Mouse (Mus musculus): ENCODE results near the gene Gm20388. TPM values are rescaled to one million over a fixed set of nuclear protein-coding genes. Genes with fewer than 3 reads are reported as not detected.
"Not testable (repeated sequence)": the region's sequence is repeated elsewhere in the genome, so short reads cannot be mapped to it uniquely, and the experiment has no call there.

Gene Gm20388
- polyA plus RNA-seq, 1 experiment = 0.36 TPM

GRCm38 (mm10) chr8:121424080-121424479 is 1513.4 kb downstream of the Gm20388 start:
- Histone ChIP-seq H3K27me3 (ENCODE audit: control insufficient read depth) (no peaks in the 10 kb centered on the region), H3K9me3 (ENCODE audit: control insufficient read depth, low read length) (peaks cover 10% of the 10 kb centered on the region), H3K4me1 (ENCODE audit: control insufficient read depth) (no peaks in the 10 kb centered on the region), H3K36me3 (ENCODE audit: control insufficient read depth) (no peaks in the 10 kb centered on the region), H3K4me3 (replicated peaks) (no peak overlapping the region)
- TF ChIP-seq TAL1 (IDR thresholded peaks at IDR 0.05; ENCODE audit: low read length) (no peak), GATA1 (IDR thresholded peaks at IDR 0.05; ENCODE audit: low read length) (no peak)

- H3K4me3 ChIP-seq (replicated peaks) = no peak overlapping the region
- H3K9me3 ChIP-seq (ENCODE audit: control insufficient read depth, low read length) = peaks cover 10% of the 10 kb centered on the region
- TF ChIP-seq TAL1 (IDR thresholded peaks at IDR 0.05; ENCODE audit: low read length) = no peak
- TF ChIP-seq GATA1 (IDR thresholded peaks at IDR 0.05; ENCODE audit: low read length) = no peak
- H3K36me3 ChIP-seq (ENCODE audit: control insufficient read depth) = no peaks in the 10 kb centered on the region
- H3K27me3 ChIP-seq (ENCODE audit: control insufficient read depth) = no peaks in the 10 kb centered on the region
- H3K4me1 ChIP-seq (ENCODE audit: control insufficient read depth) = no peaks in the 10 kb centered on the region
Measured at GRCm38 (mm10) chr8:121424600-121424999, 1514.0 kb downstream of the Gm20388 start.

- H3K9me3 ChIP-seq (ENCODE audit: control insufficient read depth, low read length) = no peaks in the 10 kb centered on the region
- no peaks in the 10 kb centered on the region for H3K36me3 ChIP-seq (ENCODE audit: control insufficient read depth)
- no peak overlapping the region for H3K4me3 ChIP-seq (replicated peaks)
- no peaks in the 10 kb centered on the region; the same call in 1 of the 2 replicates for H3K27me3 ChIP-seq (ENCODE audit: control insufficient read depth)
- H3K4me1 ChIP-seq (ENCODE audit: control insufficient read depth) = no peaks in the 10 kb centered on the region
- TF ChIP-seq TAL1 (IDR thresholded peaks at IDR 0.05; ENCODE audit: low read length) (no peak), GATA1 (IDR thresholded peaks at IDR 0.05; ENCODE audit: low read length) (no peak)
Measured at GRCm38 (mm10) chr8:121431499-121431898, 1520.9 kb downstream of the Gm20388 start.

DNA sequence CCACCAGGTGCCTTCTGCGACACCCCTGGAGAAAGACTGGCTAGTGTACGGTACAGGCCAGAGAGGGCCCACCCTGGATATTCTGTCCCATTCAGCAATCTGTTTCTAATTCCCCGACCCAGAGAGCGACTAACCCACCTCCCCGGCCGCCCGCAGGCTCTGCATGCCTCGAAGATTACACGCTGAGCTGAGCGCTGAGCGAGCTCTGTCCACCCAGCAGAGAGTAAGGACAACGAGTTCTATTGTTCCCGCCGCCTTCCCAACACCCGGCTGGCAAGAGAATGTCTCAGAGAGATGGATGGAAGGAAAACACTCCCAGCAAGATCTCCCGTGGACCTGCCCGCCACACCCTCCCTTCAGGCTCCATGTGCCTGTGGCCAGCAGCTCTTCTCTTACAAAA is 1522.8 kb downstream of the Gm20388 start:
- H3K9me3 ChIP-seq (ENCODE audit: control insufficient read depth, low read length) = no peaks in the 10 kb centered on the region; the same call in 1 of the 2 replicates
- TF ChIP-seq TAL1 (IDR thresholded peaks at IDR 0.05; ENCODE audit: low read length) (no peak), GATA1 (IDR thresholded peaks at IDR 0.05; ENCODE audit: low read length) (no peak)
- no peaks in the 10 kb centered on the region for H3K36me3 ChIP-seq (ENCODE audit: control insufficient read depth)
- H3K27me3 ChIP-seq (ENCODE audit: control insufficient read depth) = no peaks in the 10 kb centered on the region; the same call in 1 of the 2 replicates
- no peaks in the 10 kb centered on the region for H3K4me1 ChIP-seq (ENCODE audit: control insufficient read depth)
- no peak overlapping the region for H3K4me3 ChIP-seq (replicated peaks)

GRCm38 (mm10) chr8:121436656-121437055 is 1526.0 kb downstream of the Gm20388 start:
- H3K4me1 ChIP-seq (ENCODE audit: control insufficient read depth) = no peaks in the 10 kb centered on the region
- no peak overlapping the region for H3K4me3 ChIP-seq (replicated peaks)
- TF ChIP-seq TAL1 (IDR thresholded peaks at IDR 0.05; ENCODE audit: low read length) = no peak
- no peak for TF ChIP-seq GATA1 (IDR thresholded peaks at IDR 0.05; ENCODE audit: low read length)
- no peaks in the 10 kb centered on the region for H3K36me3 ChIP-seq (ENCODE audit: control insufficient read depth)
- H3K27me3 ChIP-seq (ENCODE audit: control insufficient read depth) = no peaks in the 10 kb centered on the region; the same call in 1 of the 2 replicates
- H3K9me3 ChIP-seq (ENCODE audit: control insufficient read depth, low read length) = no peaks in the 10 kb centered on the region; the same call in 1 of the 2 replicates

GRCm38 (mm10) chr8:121437506-121437905 is 1526.9 kb downstream of the Gm20388 start:
- no peaks in the 10 kb centered on the region; the same call in 1 of the 2 replicates for H3K27me3 ChIP-seq (ENCODE audit: control insufficient read depth)
- H3K36me3 ChIP-seq (ENCODE audit: control insufficient read depth) = no peaks in the 10 kb centered on the region
- peaks cover 3% of the 10 kb centered on the region; the same call in 1 of the 2 replicates for H3K9me3 ChIP-seq (ENCODE audit: control insufficient read depth, low read length)
- TF ChIP-seq GATA1 (IDR thresholded peaks at IDR 0.05; ENCODE audit: low read length) (no peak), TAL1 (IDR thresholded peaks at IDR 0.05; ENCODE audit: low read length) (no peak)
- H3K4me1 ChIP-seq (ENCODE audit: control insufficient read depth) = no peaks in the 10 kb centered on the region
- no peak overlapping the region for H3K4me3 ChIP-seq (replicated peaks)

GRCm38 (mm10) chr8:121438111-121438510 is 1527.5 kb downstream of the Gm20388 start:
- Histone ChIP-seq H3K36me3 (ENCODE audit: control insufficient read depth) (no peaks in the 10 kb centered on the region), H3K4me1 (ENCODE audit: control insufficient read depth) (no peaks in the 10 kb centered on the region), H3K27me3 (ENCODE audit: control insufficient read depth) (no peaks in the 10 kb centered on the region; the same call in 1 of the 2 replicates), H3K9me3 (ENCODE audit: control insufficient read depth, low read length) (peaks cover 3% of the 10 kb centered on the region), H3K4me3 (replicated peaks) (no peak overlapping the region)
- TF ChIP-seq GATA1 (IDR thresholded peaks at IDR 0.05; ENCODE audit: low read length) = no peak
- TF ChIP-seq TAL1 (IDR thresholded peaks at IDR 0.05; ENCODE audit: low read length) = no peak

- Histone ChIP-seq H3K27me3 (ENCODE audit: control insufficient read depth) (no peaks in the 10 kb centered on the region), H3K4me3 (replicated peaks) (no peak overlapping the region), H3K4me1 (ENCODE audit: control insufficient read depth) (no peaks in the 10 kb centered on the region), H3K9me3 (ENCODE audit: control insufficient read depth, low read length) (peaks cover 3% of the 10 kb centered on the region), H3K36me3 (ENCODE audit: control insufficient read depth) (no peaks in the 10 kb centered on the region)
- no peak for TF ChIP-seq GATA1 (IDR thresholded peaks at IDR 0.05; ENCODE audit: low read length)
- TF ChIP-seq TAL1 (IDR thresholded peaks at IDR 0.05; ENCODE audit: low read length) = no peak
Measured at GRCm38 (mm10) chr8:121439351-121439750, 1528.7 kb downstream of the Gm20388 start.

DNA sequence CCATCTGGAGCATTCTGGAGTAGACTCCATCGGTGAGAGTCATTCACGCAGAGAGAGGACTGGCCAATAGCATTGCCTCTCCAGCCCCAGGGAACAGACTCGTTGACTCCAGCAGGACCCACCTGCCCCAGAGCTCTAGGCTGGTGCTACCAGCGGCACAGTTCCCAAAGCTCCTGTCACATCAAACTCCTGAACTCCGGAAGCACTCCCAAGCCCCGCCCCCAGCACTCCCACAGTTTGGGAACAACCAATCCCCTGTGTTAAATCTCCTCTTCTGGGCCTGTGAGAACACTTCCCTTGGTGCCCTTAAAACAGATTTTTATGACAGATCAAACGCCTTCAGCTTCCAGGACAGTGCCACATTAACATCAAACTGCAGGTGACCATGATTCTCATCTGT is 1532.7 kb downstream of the Gm20388 start:
- H3K9me3 ChIP-seq (ENCODE audit: control insufficient read depth, low read length) = peaks cover 3% of the 10 kb centered on the region
- no peaks in the 10 kb centered on the region for H3K4me1 ChIP-seq (ENCODE audit: control insufficient read depth)
- TF ChIP-seq TAL1 (IDR thresholded peaks at IDR 0.05; ENCODE audit: low read length) = no peak
- TF ChIP-seq GATA1 (IDR thresholded peaks at IDR 0.05; ENCODE audit: low read length) = no peak
- no peaks in the 10 kb centered on the region for H3K27me3 ChIP-seq (ENCODE audit: control insufficient read depth)
- H3K4me3 ChIP-seq (replicated peaks) = no peak overlapping the region
- no peaks in the 10 kb centered on the region for H3K36me3 ChIP-seq (ENCODE audit: control insufficient read depth)

DNA sequence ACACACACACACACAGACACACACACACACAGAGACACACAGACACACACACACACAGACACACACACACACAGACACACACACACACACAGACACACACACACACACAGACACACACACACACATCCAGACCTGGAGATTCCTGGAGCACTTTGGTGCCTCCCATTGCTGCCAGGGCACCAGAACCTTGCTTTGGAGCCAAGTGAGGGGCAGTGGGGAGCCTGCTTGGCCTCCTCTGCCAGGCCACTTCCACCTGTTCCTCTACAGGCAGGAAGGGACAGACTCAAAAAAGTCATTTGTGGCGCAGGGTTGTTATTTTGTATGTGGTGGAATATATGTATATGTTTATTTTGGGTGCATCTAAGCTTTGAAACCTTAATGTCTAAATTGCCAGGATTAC is 1533.9 kb downstream of the Gm20388 start:
- H3K36me3 ChIP-seq (ENCODE audit: control insufficient read depth); H3K9me3 ChIP-seq (ENCODE audit: control insufficient read depth, low read length); H3K27me3 ChIP-seq (ENCODE audit: control insufficient read depth); H3K4me1 ChIP-seq (ENCODE audit: control insufficient read depth); H3K4me3 ChIP-seq (replicated peaks): not testable (repeated sequence)

All from erythroblast, embryonic 14.5 days (primary cell).